ENCODE assay signal across 10 mouse cellular contexts in the genomic region with DNA sequence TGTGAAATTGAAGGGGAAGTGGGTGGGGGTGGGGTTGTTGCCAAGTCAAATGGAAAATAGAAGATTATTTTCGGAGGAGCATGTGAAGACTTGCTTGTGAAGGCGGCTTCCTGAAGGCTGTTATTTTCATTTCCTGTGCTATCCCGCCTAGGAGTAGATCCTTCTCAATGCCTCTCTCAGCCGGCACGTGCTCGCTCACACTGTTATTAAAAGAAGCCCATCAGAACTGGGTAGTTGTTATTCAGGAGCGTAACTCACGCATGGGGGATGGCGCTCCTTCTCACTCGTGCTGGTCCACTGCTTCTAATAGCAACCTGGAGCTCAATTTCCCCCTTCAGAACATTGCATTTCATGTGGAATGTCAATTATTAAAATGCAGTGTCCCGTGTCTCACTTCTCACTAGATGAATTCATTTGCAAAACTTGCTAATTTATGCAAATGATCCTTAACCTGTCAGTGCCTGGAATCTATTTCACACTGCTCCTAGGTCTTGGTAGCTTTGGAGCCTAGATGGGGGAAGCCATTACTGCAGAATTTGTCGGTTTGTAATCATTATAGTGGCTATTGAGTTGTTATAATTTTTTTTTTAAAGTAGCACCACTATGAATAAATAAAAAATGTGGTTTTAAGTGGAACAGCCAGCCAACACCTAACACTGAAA.
DNase-seq lines count a peak whose midpoint lies in the region; ATAC-seq lines count a peak whose summit lies in the region.
"Had no signal": no experiment of that assay in that cellular context is flagged by ENCODE, and none has a peak within 500 bp of the region (broad histone marks: within the 10 kb centered on the region; RNA-seq: fewer than 3 reads in every experiment).

No protein-coding gene starts in this region.

- no peaks in the 10 kb centered on the region for H3K9me3 ChIP-seq in forebrain, embryonic 15.5 days
- H3K9me3 ChIP-seq in intestine, embryonic 16.5 days (ENCODE audit: control insufficient read depth, low read length): no peaks in the 10 kb centered on the region
- H3K9me3 ChIP-seq: limb, embryonic 12.5 days had no signal

- peak overlapping the region; percentile 87 for H3K27ac ChIP-seq in forebrain, embryonic 15.5 days (replicated peaks)
- no peak overlapping the region for H3K27ac ChIP-seq in intestine, embryonic 16.5 days (ENCODE audit: low read length)
- H3K27ac ChIP-seq: limb, embryonic 12.5 days had no signal

- peak overlapping the region; percentile 43 for H3K4me2 ChIP-seq in forebrain, embryonic 15.5 days (replicated peaks)
- no peak overlapping the region for H3K4me2 ChIP-seq in intestine, embryonic 16.5 days (ENCODE audit: low read depth, low read length)
- H3K4me2 ChIP-seq: limb, embryonic 12.5 days had no signal

- H3K36me3 ChIP-seq in forebrain, embryonic 15.5 days: no peaks in the 10 kb centered on the region
- H3K36me3 ChIP-seq in intestine, embryonic 16.5 days (ENCODE audit: control insufficient read depth, insufficient read depth, low read length): no peaks in the 10 kb centered on the region
- H3K36me3 ChIP-seq: limb, embryonic 12.5 days had no signal

- H3K4me3 ChIP-seq in forebrain, embryonic 15.5 days: peak overlapping the region; percentile 17
- H3K4me3 ChIP-seq in intestine, embryonic 16.5 days (ENCODE audit: low read length): no peak overlapping the region
- H3K4me3 ChIP-seq: limb, embryonic 12.5 days; myocyte had no signal

- peak; percentile 91 for ATAC-seq in forebrain, embryonic 15.5 days (replicated peaks)
- no peak for ATAC-seq in intestine, embryonic 16.5 days

- peak; percentile 40 for DNase-seq in heart, adult 8-10 months (ENCODE audit: low spot score)
- DNase-seq in heart, postnatal 4 days: no peak
- DNase-seq in ES-CJ7 (ENCODE audit: low read depth, low spot score): peak; percentile 16
- DNase-seq in kidney, postnatal 10 days: peak; percentile 29
- DNase-seq in adipocyte (ENCODE audit: low spot score): no peak
- DNase-seq in layer of hippocampus, adult 9-10 months (ENCODE audit: low spot score): no peak

- H3K27me3 ChIP-seq in forebrain, embryonic 15.5 days: no peaks in the 10 kb centered on the region
- H3K27me3 ChIP-seq in intestine, embryonic 16.5 days (replicated peaks; ENCODE audit: control insufficient read depth, insufficient read depth, low read length): no peaks in the 10 kb centered on the region

- 3% methylated on average over 12 of the region's 12 CpGs for WGBS in forebrain, embryonic 15.5 days
- 51% methylated on average over 12 of the region's 12 CpGs for WGBS in intestine, embryonic 16.5 days

- H3K4me1 ChIP-seq in forebrain, embryonic 15.5 days: peaks cover 49% of the 10 kb centered on the region
- peaks cover 7% of the 10 kb centered on the region; the same call in 1 of the 2 replicates for H3K4me1 ChIP-seq in intestine, embryonic 16.5 days (ENCODE audit: control insufficient read depth, insufficient read depth, low read length)

- 0 out of 2 replicates have a peak overlapping the region, but pooled peaks have one; percentile 13 for H3K9ac ChIP-seq in forebrain, embryonic 15.5 days (replicated peaks)
- H3K9ac ChIP-seq in intestine, embryonic 16.5 days (ENCODE audit: low read depth, low read length): no peak overlapping the region
- H3K9ac ChIP-seq: limb, embryonic 12.5 days had no signal

Comparison
In these comparisons a context has a peak if more than half of its experiments do, and no peak if none do; other contexts are left out.
1. DNase-seq: peak in heart, adult 8-10 months (single experiment), ES-CJ7 (single experiment) and kidney, postnatal 10 days (single experiment); none in heart, postnatal 4 days (single experiment), adipocyte (single experiment) and layer of hippocampus, adult 9-10 months (single experiment).